Mouse (Mus musculus): ENCODE results near the gene Gm45618. TPM values are rescaled to one million over a fixed set of nuclear protein-coding genes. Genes with fewer than 3 reads are reported as not detected.
A peak's percentile ranks its signal among the peaks of the same experiment; 100 is the strongest.
"Not testable (repeated sequence)": the region's sequence is repeated elsewhere in the genome, so short reads cannot be mapped to it uniquely, and the experiment has no call there.

Gm45618 gene
- total RNA-seq (2021) (not detected), polyA plus RNA-seq (2012; rRNA removed) (not detected in 2 replicates)
- long read RNA-seq = 0 reads

GRCm38 (mm10) chr7:142120629-142121028, at the start of gene Gm45618:
Gene Gm45618 (minus strand): TSS chr7:142120729.
- 60% methylated on average over 1 of the region's 1 CpGs for WGBS
- H3K79me2 ChIP-seq (replicated peaks; ENCODE audit: control insufficient read depth, insufficient read depth, low read length); H3K4me1 ChIP-seq (ENCODE audit: control insufficient read depth, insufficient read depth, low read length); DNase-seq; intact Hi-C loops (cut with DNase I); H3K27ac ChIP-seq; H3K36me3 ChIP-seq (ENCODE audit: control insufficient read depth, insufficient read depth, low read length); H3K9ac ChIP-seq (ENCODE audit: low read depth, low read length); H3K27me3 ChIP-seq (ENCODE audit: control insufficient read depth, insufficient read depth, low read length); H3K4me3 ChIP-seq: not testable (repeated sequence)

DNA sequence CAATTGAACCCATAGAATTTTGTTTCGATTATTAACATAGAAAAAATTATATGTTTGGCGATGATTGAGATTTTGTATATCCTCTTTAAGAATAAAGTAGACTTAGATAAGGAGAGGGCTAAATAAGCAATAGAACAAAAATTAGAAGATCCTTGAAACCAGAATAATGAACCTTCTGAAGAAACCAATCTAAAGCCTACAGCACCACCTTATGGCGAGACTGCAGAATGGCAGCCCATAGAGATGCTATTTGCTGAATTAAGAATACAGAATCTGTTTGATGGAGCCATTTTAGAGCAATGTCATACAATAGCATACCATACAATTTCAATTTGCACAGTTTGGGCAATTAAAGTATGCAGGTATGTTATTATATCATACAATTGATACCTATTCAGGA, 49.3 kb upstream of the Gm45618 start:
- Histone ChIP-seq H3K4me3 (no peak overlapping the region), H3K4me1 (ENCODE audit: control insufficient read depth, insufficient read depth, low read length) (no peaks in the 10 kb centered on the region), H3K79me2 (replicated peaks; ENCODE audit: control insufficient read depth, insufficient read depth, low read length) (no peaks in the 10 kb centered on the region), H3K27ac (no peak overlapping the region), H3K27me3 (ENCODE audit: control insufficient read depth, insufficient read depth, low read length) (no peaks in the 10 kb centered on the region), H3K9ac (ENCODE audit: low read depth, low read length) (no peak overlapping the region), H3K36me3 (ENCODE audit: control insufficient read depth, insufficient read depth, low read length) (no peaks in the 10 kb centered on the region)
- intact Hi-C loops (cut with DNase I) = no loop called here
- DNase-seq = no peak
- WGBS = 43% methylated on average over 3 of the region's 3 CpGs
- peak; percentile 71 for TF ChIP-seq CTCF (IDR thresholded peaks at IDR 0.05)
- TF ChIP-seq EP300 (IDR thresholded peaks at IDR 0.05; ENCODE audit: insufficient read depth, low read depth, low read length) = no peak

DNA sequence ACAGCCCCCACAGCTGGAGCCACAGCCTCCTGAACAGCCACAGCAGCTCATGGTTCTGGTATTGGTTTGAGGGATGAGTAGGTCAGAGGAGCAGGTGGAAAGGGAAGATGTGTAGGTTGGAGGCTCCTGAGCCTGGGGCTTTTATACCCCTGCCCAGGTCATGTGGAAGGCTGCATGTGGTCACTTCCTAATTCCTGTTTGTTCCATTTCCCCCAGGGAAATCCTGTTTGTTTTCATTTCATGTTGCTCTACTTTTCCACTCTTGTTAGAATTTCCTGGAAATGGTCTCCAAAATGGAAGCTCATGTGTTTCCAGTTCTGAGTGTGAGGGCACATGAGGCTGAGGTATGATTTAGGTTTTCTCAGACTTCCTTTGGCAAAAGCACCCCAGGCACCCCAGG, 45.1 kb upstream of the Gm45618 start, which contains the start of gene Gm4553:
Gene Gm4553, minus strand, starts transcription at position 101 of the 400 bp plus-strand sequence.
- H3K27ac ChIP-seq; H3K4me3 ChIP-seq; intact Hi-C loops (cut with DNase I); DNase-seq; H3K27me3 ChIP-seq (ENCODE audit: control insufficient read depth, insufficient read depth, low read length); H3K4me1 ChIP-seq (ENCODE audit: control insufficient read depth, insufficient read depth, low read length); H3K9ac ChIP-seq (ENCODE audit: low read depth, low read length); H3K79me2 ChIP-seq (replicated peaks; ENCODE audit: control insufficient read depth, insufficient read depth, low read length); H3K36me3 ChIP-seq (ENCODE audit: control insufficient read depth, insufficient read depth, low read length): not testable (repeated sequence)

DNA sequence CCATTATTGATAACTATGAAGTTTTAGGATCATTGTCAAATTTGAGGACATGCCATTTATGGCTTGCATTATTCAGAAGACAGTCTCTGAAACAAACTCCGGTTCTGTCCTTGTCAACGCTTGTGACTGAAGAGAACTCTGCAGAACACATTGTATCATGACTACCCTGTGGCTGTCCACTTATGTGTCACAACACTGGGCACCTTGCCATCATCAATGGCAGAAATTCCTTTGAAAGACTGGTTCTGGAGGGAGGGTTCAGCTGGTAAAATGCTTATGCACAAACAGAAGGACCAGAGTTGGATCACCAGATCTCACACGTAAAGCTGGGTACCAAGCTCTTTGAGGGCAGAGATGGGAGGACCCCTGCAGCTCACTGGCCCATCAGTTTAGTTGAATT, 38.8 kb upstream of the Gm45618 start:
- Histone ChIP-seq H3K36me3 (ENCODE audit: control insufficient read depth, insufficient read depth, low read length) (no peaks in the 10 kb centered on the region), H3K27ac (no peak overlapping the region), H3K9ac (ENCODE audit: low read depth, low read length) (no peak overlapping the region), H3K4me1 (ENCODE audit: control insufficient read depth, insufficient read depth, low read length) (no peaks in the 10 kb centered on the region), H3K4me3 (no peak overlapping the region), H3K27me3 (ENCODE audit: control insufficient read depth, insufficient read depth, low read length) (no peaks in the 10 kb centered on the region), H3K79me2 (replicated peaks; ENCODE audit: control insufficient read depth, insufficient read depth, low read length) (no peaks in the 10 kb centered on the region)
- TF ChIP-seq CTCF (IDR thresholded peaks at IDR 0.05) = no peak
- TF ChIP-seq EP300 (IDR thresholded peaks at IDR 0.05; ENCODE audit: insufficient read depth, low read depth, low read length) = no peak
- no peak for TF ChIP-seq POLR2A (IDR thresholded peaks at IDR 0.05; ENCODE audit: insufficient read depth, low read depth, low read length)
- 86% methylated on average over 3 of the region's 3 CpGs for WGBS
- no peak for DNase-seq
- intact Hi-C loops (cut with DNase I) = no loop called here

- intact Hi-C loops (cut with DNase I); H3K36me3 ChIP-seq (ENCODE audit: control insufficient read depth, insufficient read depth, low read length); H3K4me1 ChIP-seq (ENCODE audit: control insufficient read depth, insufficient read depth, low read length); H3K27ac ChIP-seq; H3K4me3 ChIP-seq; H3K9ac ChIP-seq (ENCODE audit: low read depth, low read length); DNase-seq; H3K27me3 ChIP-seq (ENCODE audit: control insufficient read depth, insufficient read depth, low read length); H3K79me2 ChIP-seq (replicated peaks; ENCODE audit: control insufficient read depth, insufficient read depth, low read length): not testable (repeated sequence)
- WGBS = 48% methylated on average over 2 of the region's 2 CpGs
These were observed 36.5 kb upstream of the Gm45618 start, which contains the start of gene Gm29735 for GRCm38 (mm10) chr7:142157013-142157412. Gene Gm29735 (minus strand): TSS chr7:142157113.

DNA sequence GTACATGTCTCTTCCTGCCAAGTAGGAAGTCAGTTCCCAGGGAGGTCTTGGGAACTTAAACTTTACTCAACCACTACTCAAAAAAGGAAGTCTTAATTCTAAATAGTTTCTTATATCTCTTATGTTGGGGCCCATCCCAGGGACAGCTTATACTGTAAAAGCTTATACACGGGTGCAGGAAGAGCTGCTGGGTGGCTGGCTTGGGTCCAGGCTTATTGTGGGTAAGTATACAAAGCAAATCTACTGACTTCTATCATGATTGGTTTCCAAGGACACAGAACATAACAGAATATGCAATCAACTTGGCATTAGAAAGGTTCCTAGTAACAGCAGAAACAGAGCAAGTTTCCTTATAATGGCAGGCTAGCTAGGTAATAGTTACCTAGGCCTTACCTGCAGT, 34.8 kb upstream of the Gm45618 start:
- no peaks in the 10 kb centered on the region for H3K79me2 ChIP-seq (replicated peaks; ENCODE audit: control insufficient read depth, insufficient read depth, low read length)
- no peak overlapping the region for H3K27ac ChIP-seq
- H3K9ac ChIP-seq (ENCODE audit: low read depth, low read length) = no peak overlapping the region
- no peaks in the 10 kb centered on the region for H3K36me3 ChIP-seq (ENCODE audit: control insufficient read depth, insufficient read depth, low read length)
- H3K27me3 ChIP-seq (ENCODE audit: control insufficient read depth, insufficient read depth, low read length) = no peaks in the 10 kb centered on the region
- H3K4me3 ChIP-seq = no peak overlapping the region
- intact Hi-C loops (cut with DNase I) = no loop called here
- whole genome bisulfite sequencing = 40% methylated on average over 1 of the region's 1 CpGs
- no peaks in the 10 kb centered on the region for H3K4me1 ChIP-seq (ENCODE audit: control insufficient read depth, insufficient read depth, low read length)
- no peak for DNase-seq
- TF ChIP-seq POLR2A (IDR thresholded peaks at IDR 0.05; ENCODE audit: insufficient read depth, low read depth, low read length) (no peak), CTCF (IDR thresholded peaks at IDR 0.05) (no peak), EP300 (IDR thresholded peaks at IDR 0.05; ENCODE audit: insufficient read depth, low read depth, low read length) (no peak)

DNA sequence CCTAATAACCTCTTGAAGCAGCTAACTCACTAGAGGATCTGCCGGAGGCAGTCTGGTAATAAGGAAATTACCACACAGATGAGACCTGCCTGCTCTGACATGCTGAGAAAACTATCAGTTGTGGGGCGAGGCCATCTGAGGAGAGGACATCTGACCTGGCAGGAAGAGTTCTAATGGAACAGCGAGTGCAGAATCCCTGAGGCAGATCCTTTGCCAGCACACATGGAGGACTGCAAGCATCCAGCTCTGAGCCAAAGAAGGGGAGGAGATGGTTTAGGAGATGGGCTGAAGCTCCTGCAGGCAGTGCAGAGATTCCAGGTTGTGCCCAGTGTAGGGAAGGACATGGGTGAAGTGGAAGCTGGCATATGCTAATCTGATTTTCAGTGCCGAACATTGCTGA, 31.7 kb upstream of the Gm45618 start:
- 71% methylated on average over 4 of the region's 4 CpGs for WGBS
- Histone ChIP-seq H3K36me3 (ENCODE audit: control insufficient read depth, insufficient read depth, low read length) (no peaks in the 10 kb centered on the region), H3K79me2 (replicated peaks; ENCODE audit: control insufficient read depth, insufficient read depth, low read length) (no peaks in the 10 kb centered on the region), H3K9ac (ENCODE audit: low read depth, low read length) (no peak overlapping the region), H3K4me1 (ENCODE audit: control insufficient read depth, insufficient read depth, low read length) (no peaks in the 10 kb centered on the region), H3K27ac (no peak overlapping the region), H3K4me3 (no peak overlapping the region), H3K27me3 (ENCODE audit: control insufficient read depth, insufficient read depth, low read length) (no peaks in the 10 kb centered on the region)
- intact Hi-C loops (cut with DNase I) = no loop called here
- DNase-seq = no peak
- no peak for TF ChIP-seq POLR2A (IDR thresholded peaks at IDR 0.05; ENCODE audit: insufficient read depth, low read depth, low read length)
- TF ChIP-seq EP300 (IDR thresholded peaks at IDR 0.05; ENCODE audit: insufficient read depth, low read depth, low read length) = no peak
- no peak for TF ChIP-seq CTCF (IDR thresholded peaks at IDR 0.05)
